Comparison of ENCODE assay signal across 15 mouse cellular contexts in the genomic region with DNA sequence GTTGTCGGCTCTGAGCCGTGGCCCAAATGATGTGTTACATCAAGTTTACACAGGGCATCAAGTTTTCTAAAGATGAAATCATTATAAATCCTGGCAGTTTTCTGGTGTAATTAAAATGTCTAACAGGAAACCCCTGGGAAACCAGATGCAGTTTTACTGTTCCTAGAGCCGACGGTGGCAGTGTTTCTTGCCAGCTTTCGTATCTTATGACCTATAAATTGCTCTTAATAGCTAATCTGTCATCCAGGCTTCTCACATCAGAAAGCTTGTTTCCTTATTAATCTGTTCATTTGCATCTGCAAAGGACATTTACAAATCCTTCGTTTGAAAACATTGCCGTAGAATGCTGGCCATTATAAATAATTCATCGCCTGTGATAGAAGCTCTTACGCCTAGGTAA.
DNase-seq lines count a peak whose midpoint lies in the region; ATAC-seq and TF ChIP-seq lines count a peak whose summit lies in the region.
"Had no signal": no experiment of that assay in that cellular context is flagged by ENCODE, and none has a peak within 500 bp of the region (broad histone marks: within the 10 kb centered on the region; RNA-seq: fewer than 3 reads in every experiment).

No protein-coding gene starts in this region.

- H3K27ac ChIP-seq in forebrain, embryonic 12.5 days, result peak overlapping the region; percentile 56; the same call in 1 of the 2 replicates
- no peak overlapping the region for H3K27ac ChIP-seq in forebrain, embryonic 10.5 days
- H3K27ac ChIP-seq in kidney, postnatal 0 days, result peak overlapping the region; percentile 70
- H3K27ac ChIP-seq in intestine, postnatal 0 days (ENCODE audit: low read depth, low read length), result no peak overlapping the region
- H3K27ac ChIP-seq in neural tube, embryonic 15.5 days (replicated peaks), result peak overlapping the region; percentile 38

- DNase-seq in forebrain, embryonic 10.5 days (ENCODE audit: extremely low spot score, low spot score), result no peak
- peak; percentile 78 for DNase-seq in kidney, postnatal 0 days (ENCODE audit: low spot score)
- no peak for DNase-seq in kidney, postnatal 36 days
- DNase-seq in spleen, adult 18-20 months, result no peak
- DNase-seq: cerebellum, adult 8-10 months; embryo, embryonic 11 days; heart, adult 11 months; kidney, adult 11 months; liver, postnatal 0 days; right cerebral cortex, postnatal 25 days had no signal

- H3K4me2 ChIP-seq in forebrain, embryonic 12.5 days, result no peak overlapping the region
- H3K4me2 ChIP-seq in kidney, postnatal 0 days (ENCODE audit: low read length), result peak overlapping the region; percentile 47
- H3K4me2 ChIP-seq in intestine, postnatal 0 days (replicated peaks; ENCODE audit: low read depth), result peak overlapping the region; percentile 45
- peak overlapping the region; percentile 11; the same call in 1 of the 2 replicates for H3K4me2 ChIP-seq in neural tube, embryonic 15.5 days

- no peaks in the 10 kb centered on the region for H3K27me3 ChIP-seq in forebrain, embryonic 12.5 days
- H3K27me3 ChIP-seq in forebrain, embryonic 10.5 days (ENCODE audit: poor library complexity, severe bottlenecking), result no peaks in the 10 kb centered on the region
- no peaks in the 10 kb centered on the region for H3K27me3 ChIP-seq in kidney, postnatal 0 days (ENCODE audit: insufficient read depth, low read length)
- no peaks in the 10 kb centered on the region for H3K27me3 ChIP-seq in intestine, postnatal 0 days (replicated peaks; ENCODE audit: control insufficient read depth, insufficient read depth, low read length)
- H3K27me3 ChIP-seq in neural tube, embryonic 15.5 days (replicated peaks), result no peaks in the 10 kb centered on the region
- H3K27me3 ChIP-seq: CH12.LX had no signal

- H3K9ac ChIP-seq in forebrain, embryonic 12.5 days, result no peak overlapping the region
- H3K9ac ChIP-seq in kidney, postnatal 0 days (ENCODE audit: low read depth, low read length), result 0 out of 2 replicates have a peak overlapping the region, but pooled peaks have one; percentile 27
- no peak overlapping the region for H3K9ac ChIP-seq in intestine, postnatal 0 days (ENCODE audit: low read depth, low read length)
- H3K9ac ChIP-seq in neural tube, embryonic 15.5 days (replicated peaks), result peak overlapping the region; percentile 4
- H3K9ac ChIP-seq: liver, postnatal 0 days had no signal

- TF ChIP-seq CTCF in kidney, postnatal 0 days (IDR thresholded peaks at IDR 0.05; ENCODE audit: low read depth), result no peak
- TF ChIP-seq CTCF in intestine, postnatal 0 days (IDR thresholded peaks at IDR 0.05; ENCODE audit: low read depth), result no peak

- H3K9me3 ChIP-seq in forebrain, embryonic 12.5 days, result no peaks in the 10 kb centered on the region
- H3K9me3 ChIP-seq in forebrain, embryonic 10.5 days, result no peaks in the 10 kb centered on the region
- H3K9me3 ChIP-seq in kidney, postnatal 0 days (replicated peaks; ENCODE audit: low read length), result no peaks in the 10 kb centered on the region
- H3K9me3 ChIP-seq in intestine, postnatal 0 days (ENCODE audit: control insufficient read depth), result no peaks in the 10 kb centered on the region
- no peaks in the 10 kb centered on the region for H3K9me3 ChIP-seq in neural tube, embryonic 15.5 days (replicated peaks)

- H3K4me3 ChIP-seq in forebrain, embryonic 12.5 days (replicated peaks), result no peak overlapping the region
- H3K4me3 ChIP-seq in forebrain, embryonic 10.5 days, result no peak overlapping the region
- H3K4me3 ChIP-seq in kidney, postnatal 0 days (replicated peaks; ENCODE audit: low read depth, low read length), result 0 out of 2 replicates have a peak overlapping the region, but pooled peaks have one; percentile 15
- no peak overlapping the region for H3K4me3 ChIP-seq in intestine, postnatal 0 days (ENCODE audit: low read depth, low read length)
- H3K4me3 ChIP-seq in neural tube, embryonic 15.5 days (replicated peaks), result no peak overlapping the region

- H3K36me3 ChIP-seq in forebrain, embryonic 12.5 days (replicated peaks), result no peaks in the 10 kb centered on the region
- H3K36me3 ChIP-seq in forebrain, embryonic 10.5 days (replicated peaks), result no peaks in the 10 kb centered on the region
- H3K36me3 ChIP-seq in kidney, postnatal 0 days (ENCODE audit: insufficient read depth, low read length), result no peaks in the 10 kb centered on the region
- no peaks in the 10 kb centered on the region for H3K36me3 ChIP-seq in intestine, postnatal 0 days (ENCODE audit: control insufficient read depth, insufficient read depth)
- H3K36me3 ChIP-seq in neural tube, embryonic 15.5 days, result no peaks in the 10 kb centered on the region

- H3K4me1 ChIP-seq in forebrain, embryonic 12.5 days, result peaks cover 51% of the 10 kb centered on the region
- peaks cover 24% of the 10 kb centered on the region for H3K4me1 ChIP-seq in forebrain, embryonic 10.5 days
- peaks cover 36% of the 10 kb centered on the region for H3K4me1 ChIP-seq in kidney, postnatal 0 days (replicated peaks; ENCODE audit: insufficient read depth, low read length)
- H3K4me1 ChIP-seq in intestine, postnatal 0 days (replicated peaks; ENCODE audit: control insufficient read depth, insufficient read depth, low read length), result peaks cover 12% of the 10 kb centered on the region
- H3K4me1 ChIP-seq in neural tube, embryonic 15.5 days, result peaks cover 67% of the 10 kb centered on the region

- ATAC-seq in forebrain, embryonic 12.5 days (ENCODE audit: low FRiP score), result no peak
- no peak for ATAC-seq in kidney, postnatal 0 days (replicated peaks; ENCODE audit: low FRiP score, low read depth)
- no peak for ATAC-seq in intestine, postnatal 0 days
- ATAC-seq in neural tube, embryonic 15.5 days (ENCODE audit: low FRiP score), result no peak
- no peak for ATAC-seq in erythroid progenitor cell, adult 5-6 weeks (replicated peaks; ENCODE audit: low FRiP score, poor library complexity, severe bottlenecking)
- ATAC-seq: liver, postnatal 0 days had no signal

- 42% methylated on average over 9 of the region's 9 CpGs for WGBS in forebrain, embryonic 12.5 days
- WGBS in forebrain, embryonic 10.5 days, result 93% methylated on average over 9 of the region's 9 CpGs
- WGBS in kidney, postnatal 0 days, result 20% methylated on average over 9 of the region's 9 CpGs
- 48% methylated on average over 9 of the region's 9 CpGs for WGBS in intestine, postnatal 0 days
- 20% methylated on average over 9 of the region's 9 CpGs for WGBS in neural tube, embryonic 15.5 days

Comparison
In these comparisons a context has a peak if more than half of its experiments do, and no peak if none do; other contexts are left out.
1. H3K27ac ChIP-seq: peak in forebrain, embryonic 12.5 days (single experiment), kidney, postnatal 0 days (single experiment) and neural tube, embryonic 15.5 days (single experiment); none in forebrain, embryonic 10.5 days (single experiment) and intestine, postnatal 0 days (single experiment).
2. H3K9ac ChIP-seq: peak in kidney, postnatal 0 days (single experiment) and neural tube, embryonic 15.5 days (single experiment); none in forebrain, embryonic 12.5 days (single experiment) and intestine, postnatal 0 days (single experiment).